Mouse (Mus musculus) erythroblast, adult 5-6 weeks (primary cell): Measurements from ENCODE around the gene Nfatc2. TPM values are rescaled to one million over a fixed set of nuclear protein-coding genes. Genes with fewer than 3 reads are reported as not detected.

Experiments
- ATAC-seq: replicated peaks from 2 replicates; pipeline ENCODE4 v1.8.0; 2016; ENCODE audit warnings: moderate number of reproducible peaks, mild to moderate bottlenecking, moderate TSS enrichment, inconsistent platforms; ENCODE audit not compliant: poor library complexity, low FRiP score, severe bottlenecking
- total RNA-seq, 2 experiments: library from RNA; stranded (forward) in 1 of 2; stranded (reverse) in 1 of 2; fragments of 150-400 nt in 1 of 2; fragments of 200-764, 138-1000 nt in 1 of 2; gene quantifications; 2 replicates each; pipeline versions ENCODE4 v1.2.3 to v1.2.4; 2015 to 2017; ENCODE audit warnings: low replicate concordance in 2 of 2

Nfatc2 gene
- total RNA-seq, 2 experiments from 2014 or later = 0.43 to 6.5 TPM

GRCm38 (mm10) chr2:168613092-168613880, 11.8 kb upstream of the Nfatc2 start:
- ATAC-seq = no peak

DNA sequence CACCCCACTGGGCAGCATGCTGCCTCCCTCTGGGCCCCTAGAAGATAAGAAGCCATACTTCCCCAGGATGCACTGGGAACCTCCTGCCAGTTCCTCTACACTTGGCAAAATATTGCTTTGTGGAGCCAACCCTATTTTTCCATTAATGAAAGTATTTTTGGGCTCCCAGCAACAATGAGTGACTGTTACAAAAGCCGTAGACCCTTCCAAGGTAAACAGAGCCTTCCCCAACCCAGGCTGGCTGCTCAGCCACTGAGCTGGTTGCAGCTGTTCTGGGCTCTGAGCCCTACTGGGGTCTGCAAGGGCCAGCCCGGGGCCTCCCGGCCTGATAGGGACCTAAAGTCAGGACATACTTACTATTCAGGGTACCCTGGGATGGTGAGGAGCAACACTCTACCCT, 9.5 kb upstream of the Nfatc2 start:
- no peak for ATAC-seq

DNA sequence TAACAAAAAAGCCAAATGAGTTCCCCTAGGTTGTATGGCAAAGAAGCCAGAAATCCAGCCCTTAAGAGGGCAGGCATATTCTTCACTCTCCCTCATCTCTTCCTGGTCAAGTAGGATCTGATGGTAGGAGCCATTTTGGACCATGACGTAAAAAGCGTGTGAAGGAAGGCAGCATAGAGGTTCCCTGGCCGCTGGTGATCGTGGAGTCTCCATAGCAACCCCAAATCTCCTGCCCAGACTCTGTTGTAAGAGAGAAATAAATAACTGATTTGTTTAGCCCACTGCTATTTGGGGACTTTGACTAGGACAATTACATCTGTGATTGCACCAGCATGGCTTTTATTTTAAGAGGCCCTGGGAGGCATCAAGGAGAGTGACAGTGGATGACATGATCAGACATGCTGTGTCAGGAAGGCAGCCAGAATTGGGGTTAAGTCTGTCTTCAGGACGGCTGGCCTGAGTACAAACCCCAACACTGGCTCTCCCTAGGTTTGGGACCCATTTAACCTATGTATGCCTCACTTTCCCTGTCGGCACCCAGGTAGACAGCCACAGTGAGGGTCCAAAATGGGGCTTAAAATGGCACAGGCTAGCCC, 8.3 kb upstream of the Nfatc2 start:
- ATAC-seq = no peak

GRCm38 (mm10) chr2:168608125-168608564, 6.7 kb upstream of the Nfatc2 start:
- no peak for ATAC-seq

- ATAC-seq = no peak
Measured at GRCm38 (mm10) chr2:168604655-168605070, 3.2 kb upstream of the Nfatc2 start.

GRCm38 (mm10) chr2:168602387-168602741, 907 bp upstream of the Nfatc2 start:
- no peak for ATAC-seq

DNA sequence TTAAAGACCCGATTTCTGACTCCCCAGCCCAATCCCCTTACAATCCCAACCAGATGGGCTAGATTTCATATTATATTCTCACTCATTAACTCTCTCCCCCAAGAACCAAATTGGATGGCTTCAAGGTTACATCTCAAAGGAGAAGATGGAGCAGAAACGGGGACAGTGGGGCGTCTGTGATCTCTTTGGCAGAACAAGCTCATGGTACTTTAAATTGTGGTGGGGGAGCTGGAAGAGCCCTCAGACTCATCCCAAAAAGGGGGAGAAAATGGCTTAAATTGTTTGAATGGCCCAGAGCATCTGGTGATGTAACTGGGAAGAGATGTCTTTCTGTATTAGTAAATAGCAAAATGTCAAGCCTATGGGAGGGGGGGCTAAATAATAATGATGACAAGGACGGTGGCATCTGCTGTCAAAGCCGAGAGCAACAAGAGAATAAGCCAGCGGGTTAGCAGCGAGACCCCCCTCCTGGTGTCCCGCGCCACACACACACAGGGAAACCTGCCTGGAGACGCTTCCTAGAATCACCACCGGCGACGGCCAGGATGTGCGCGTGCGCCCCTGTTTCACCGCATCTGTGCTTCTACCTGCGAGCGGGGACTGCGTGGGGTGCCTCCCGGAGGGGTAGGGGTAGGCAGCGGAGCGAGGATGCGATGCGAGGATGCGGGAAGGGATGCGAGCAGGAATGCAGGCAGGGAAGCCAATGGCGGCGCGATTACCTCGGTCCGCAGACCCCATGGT, 537 bp downstream of the Nfatc2 start:
- ATAC-seq = no peak

GRCm38 (mm10) chr2:168595693-168596092, 5.8 kb downstream of the Nfatc2 start:
- ATAC-seq = no peak

DNA sequence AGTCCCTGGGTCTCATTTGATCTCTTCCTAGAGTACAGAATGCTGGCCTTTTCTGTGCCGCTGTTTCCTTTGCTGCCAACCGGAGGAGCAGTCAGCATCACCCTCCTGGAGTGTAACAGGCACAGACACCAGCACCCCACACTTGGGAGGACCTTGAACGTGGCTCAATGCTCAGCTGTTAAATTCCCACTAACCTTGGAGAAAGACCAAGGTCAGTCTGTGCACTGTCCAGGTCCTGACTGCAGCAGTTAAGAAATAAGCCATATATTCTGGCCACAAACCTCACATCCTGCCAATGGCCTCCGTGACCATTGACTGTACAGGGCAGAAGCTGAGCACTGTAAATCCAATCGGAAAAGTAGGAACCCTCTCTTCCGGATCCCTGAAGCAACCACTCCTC, 7.8 kb downstream of the Nfatc2 start:
- no peak for ATAC-seq

GRCm38 (mm10) chr2:168593004-168593403, 8.5 kb downstream of the Nfatc2 start:
- ATAC-seq = no peak

- no peak for ATAC-seq
Measured at GRCm38 (mm10) chr2:168591076-168591475, 10.4 kb downstream of the Nfatc2 start.

GRCm38 (mm10) chr2:168590556-168590955, 10.9 kb downstream of the Nfatc2 start:
- ATAC-seq = no peak

- no peak for ATAC-seq
Measured at GRCm38 (mm10) chr2:168590168-168590551, 11.3 kb downstream of the Nfatc2 start.

- ATAC-seq = no peak
Measured at GRCm38 (mm10) chr2:168589368-168590167, 11.9 kb downstream of the Nfatc2 start.

GRCm38 (mm10) chr2:168588591-168589367, 12.7 kb downstream of the Nfatc2 start:
- no peak for ATAC-seq

- ATAC-seq = no peak
Measured at GRCm38 (mm10) chr2:168587159-168587558, 14.3 kb downstream of the Nfatc2 start.

DNA sequence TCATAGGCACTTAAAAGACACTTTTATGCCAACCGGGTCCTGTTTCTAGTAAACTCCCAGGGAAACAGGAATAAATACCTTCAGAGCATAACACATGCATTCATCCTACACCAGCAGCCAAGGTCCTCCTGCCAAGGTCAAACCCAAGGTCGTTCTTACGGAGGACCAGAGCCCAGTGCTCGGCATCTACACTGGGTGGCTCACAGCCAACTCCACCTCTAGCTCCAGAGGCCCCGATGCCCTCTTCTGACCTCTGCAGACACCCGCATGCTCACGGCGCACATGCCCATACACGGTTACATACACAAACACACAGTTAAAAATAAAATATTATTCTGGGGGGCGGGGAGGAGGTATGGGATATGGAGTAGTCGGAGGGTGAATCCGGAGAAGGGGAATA, 14.9 kb downstream of the Nfatc2 start:
- no peak for ATAC-seq

GRCm38 (mm10) chr2:168584857-168585256, 16.6 kb downstream of the Nfatc2 start:
- ATAC-seq = no peak

GRCm38 (mm10) chr2:168584408-168584807, 17.0 kb downstream of the Nfatc2 start:
- no peak for ATAC-seq
